Mouse (Mus musculus) gastrocnemius, postnatal 36 days (tissue): ENCODE measurements at regions not wholly inside any gene's neighbourhood (a gene's known extent, or its start where the extent isn't known, plus 50 kb on each side); places are given as distances from the start of the nearest gene placed in this dataset.
A peak's percentile ranks its signal among the peaks of the same experiment; 100 is the strongest.

Experiments used
- DNase-seq, 2 experiments: peaks; one replicate each; pipeline ENCODE4 v3.0.0; 2022
- intact Hi-C: fragments of 180-260 bp; cut with DNase I; formaldehyde crosslinking; loops from one replicate; pipeline ENCODE4 v1.15.1; 2025

DNA sequence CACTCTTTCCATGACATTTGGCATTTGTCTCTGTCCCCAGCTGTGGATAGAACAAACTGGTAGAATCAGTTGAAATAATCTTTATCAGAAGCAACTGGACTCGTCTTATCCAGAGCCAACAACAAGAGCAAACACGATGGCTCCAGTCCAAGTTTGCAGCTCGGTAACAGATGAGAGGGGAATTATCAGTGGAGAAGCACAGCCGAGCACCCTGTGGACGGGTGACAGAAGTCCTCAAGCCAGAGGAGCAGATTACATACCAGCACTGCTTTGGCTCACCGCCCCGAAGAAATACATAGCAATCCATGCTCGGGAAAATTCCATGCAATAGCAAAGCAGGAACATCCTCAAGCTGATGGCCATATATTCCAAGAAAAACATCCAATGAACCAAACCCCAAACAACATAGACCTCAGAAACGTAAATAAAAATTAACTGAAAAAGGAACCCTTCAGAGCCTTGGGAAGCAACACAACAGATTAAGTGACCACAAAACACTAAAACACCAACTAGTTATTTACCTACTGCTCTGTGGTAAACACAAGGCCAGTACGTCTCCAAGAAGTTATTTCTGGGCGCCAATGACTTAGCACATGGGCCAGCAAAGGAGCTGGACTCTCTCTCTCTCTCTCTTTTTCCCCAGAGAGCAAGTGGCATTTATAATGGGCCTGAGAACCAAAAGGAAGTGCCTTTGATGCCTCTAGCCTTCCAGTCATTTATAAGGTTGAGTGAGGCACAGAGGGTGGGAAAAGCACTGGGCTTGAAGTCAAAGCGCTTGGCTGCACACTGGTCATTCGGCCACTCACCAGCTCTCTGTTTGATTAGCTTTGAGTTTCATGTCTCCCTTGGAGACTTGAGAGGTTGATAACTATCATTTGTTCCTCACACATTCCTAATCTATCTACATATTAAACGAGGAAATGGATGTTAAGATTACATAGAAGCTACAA, 163.0 kb upstream of the Gm12728 start:
- intact Hi-C loops: no loop called here
- DNase-seq: no peak

DNA sequence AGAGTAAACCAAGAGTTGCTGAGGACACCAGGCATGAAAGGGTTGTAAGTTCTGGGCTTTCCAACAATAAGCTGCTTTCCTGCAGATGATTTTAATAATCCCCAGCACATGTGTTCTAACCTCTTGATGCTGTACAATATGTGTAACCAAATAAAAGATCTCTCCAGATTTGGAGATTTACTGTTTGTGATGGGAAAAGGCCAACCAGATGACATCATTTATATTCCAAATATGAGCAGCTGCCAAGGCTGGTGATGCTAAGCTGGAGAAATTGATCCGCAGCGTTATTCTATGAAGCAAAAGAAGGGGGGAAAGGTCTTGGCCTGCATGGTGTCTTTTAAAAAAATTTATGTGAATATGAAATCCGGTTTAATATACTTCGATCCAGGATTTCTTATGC, 160.1 kb upstream of the Gm12728 start:
- intact Hi-C loops: no loop called here

DNA sequence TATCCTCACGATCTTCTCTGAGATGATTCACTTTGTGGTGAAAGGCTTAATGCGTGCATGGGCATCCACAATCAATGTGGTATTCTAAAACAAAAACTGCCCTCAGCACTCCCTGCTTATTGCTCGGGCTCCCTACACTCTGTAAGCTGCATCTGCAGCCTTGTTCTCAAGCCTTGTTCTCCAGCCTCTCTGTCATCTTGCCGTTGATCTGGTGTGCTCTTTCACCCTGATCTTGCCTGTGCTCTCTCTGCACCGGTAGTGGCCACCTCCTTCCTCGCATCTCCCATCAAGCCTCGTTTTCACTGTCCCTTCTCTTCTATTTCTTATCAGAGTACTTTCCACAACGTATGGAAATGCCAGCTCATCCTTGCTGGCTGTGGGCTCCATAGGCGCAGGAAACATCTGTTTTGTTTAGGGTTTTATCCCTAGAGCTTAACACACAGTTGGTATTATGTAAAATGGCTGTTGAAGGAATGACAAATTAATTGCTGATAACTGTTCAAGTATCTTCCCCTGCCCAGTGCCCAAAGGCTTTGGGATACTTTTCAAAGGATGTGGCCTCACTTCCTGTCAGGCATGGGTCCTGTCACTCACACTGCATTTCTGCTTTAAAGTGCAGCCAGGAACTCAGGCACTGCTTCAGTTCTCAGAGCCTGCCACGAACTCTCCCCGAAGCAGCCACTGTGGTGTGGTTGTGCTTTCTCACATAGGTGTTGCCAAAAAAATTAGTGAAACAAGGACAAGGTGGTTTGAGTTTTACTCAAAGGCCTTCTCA, 158.9 kb upstream of the Gm12728 start:
- DNase-seq: no peak
- intact Hi-C loops: loop anchor here (10.0 kb wide), 1 partner anchor 476 kb away; the partner anchor contains the start of gene Plpp3

More for the DNA sequence above, 160.1 kb upstream of the Gm12728 start:
- DNase-seq: no peak

DNA sequence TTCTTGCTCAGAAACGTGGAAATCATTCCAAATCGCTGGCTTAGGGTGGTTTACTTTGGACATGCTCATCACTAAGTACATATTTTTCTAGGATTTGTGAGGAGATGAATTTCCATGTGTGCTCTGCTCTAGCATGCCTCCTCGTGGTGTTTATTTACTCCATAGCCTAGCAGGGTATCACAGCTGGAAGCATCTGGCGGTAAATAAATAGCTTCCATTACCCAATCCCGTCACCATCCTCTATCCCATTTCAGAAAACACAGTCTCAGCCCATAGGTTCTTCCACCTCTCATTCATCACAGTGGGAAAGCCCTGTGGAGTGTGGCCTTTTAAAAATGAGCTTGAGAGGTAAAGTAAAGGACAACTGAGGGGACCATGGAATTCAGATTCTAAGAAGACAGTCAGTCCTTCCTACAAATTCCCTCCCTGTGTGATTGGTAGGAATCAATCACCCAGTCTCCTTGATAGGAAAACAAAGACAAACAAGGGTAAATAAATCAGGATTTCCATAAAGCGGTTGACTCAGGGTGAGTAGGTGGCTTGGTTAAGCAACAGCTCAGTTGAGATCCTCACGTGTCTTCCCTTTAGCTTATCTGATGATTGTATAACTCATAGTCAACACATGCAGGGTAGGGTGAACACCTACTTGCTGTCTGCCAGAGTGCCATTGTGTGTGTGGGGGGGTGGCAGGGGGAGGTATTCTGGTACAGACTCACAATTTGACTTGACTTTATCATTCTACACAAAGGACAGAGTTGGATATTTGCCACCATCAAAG, 156.9 kb upstream of the Gm12728 start:
- no peak for DNase-seq
- intact Hi-C loops: loop anchor here (10.0 kb wide), 1 partner anchor 478 kb away; the partner anchor contains the start of gene Plpp3

DNA sequence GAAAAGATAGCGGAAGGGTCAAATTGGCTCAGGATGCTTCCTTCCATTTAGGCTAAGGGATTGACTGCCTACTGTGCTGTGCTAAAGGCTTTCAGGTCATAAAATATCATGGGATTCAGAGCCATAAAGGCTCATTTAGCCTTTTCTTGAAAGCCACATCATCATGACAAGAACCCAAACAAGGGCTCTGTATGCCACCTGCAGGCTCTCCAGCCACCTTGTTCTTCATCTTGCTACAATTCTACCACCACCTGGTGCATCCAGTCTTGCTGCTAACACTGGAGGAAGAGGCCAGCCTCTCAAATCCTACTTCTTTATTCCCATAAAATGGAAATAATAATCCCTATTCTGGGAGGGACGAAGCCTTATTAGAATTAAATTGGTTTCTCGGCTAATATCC, 155.9 kb upstream of the Gm12728 start:
- intact Hi-C loops: loop anchor here (10.0 kb wide), 1 partner anchor 479 kb away; the partner anchor contains the start of gene Plpp3
- no peak for DNase-seq

DNA sequence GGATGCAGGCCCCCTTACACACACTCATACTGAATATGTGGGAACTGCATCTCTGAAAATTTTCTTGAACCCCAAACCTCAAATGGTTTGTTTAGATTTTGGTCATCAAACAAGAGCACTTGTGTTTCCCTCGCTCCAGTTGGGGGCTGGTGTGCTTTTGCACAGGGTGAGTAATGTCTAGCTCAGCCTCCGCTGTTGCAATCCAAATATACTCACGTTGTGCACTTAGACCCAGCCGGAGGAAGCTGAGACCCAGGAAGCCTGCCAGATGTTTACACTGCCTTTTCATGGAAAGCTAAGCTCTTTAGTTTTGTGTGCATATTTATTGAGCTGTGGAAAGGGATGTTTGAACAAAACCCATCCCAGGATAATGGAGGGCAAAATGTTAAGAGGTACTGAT, 148.9 kb upstream of the Gm12728 start:
- intact Hi-C loops: no loop called here
- no peak for DNase-seq

DNA sequence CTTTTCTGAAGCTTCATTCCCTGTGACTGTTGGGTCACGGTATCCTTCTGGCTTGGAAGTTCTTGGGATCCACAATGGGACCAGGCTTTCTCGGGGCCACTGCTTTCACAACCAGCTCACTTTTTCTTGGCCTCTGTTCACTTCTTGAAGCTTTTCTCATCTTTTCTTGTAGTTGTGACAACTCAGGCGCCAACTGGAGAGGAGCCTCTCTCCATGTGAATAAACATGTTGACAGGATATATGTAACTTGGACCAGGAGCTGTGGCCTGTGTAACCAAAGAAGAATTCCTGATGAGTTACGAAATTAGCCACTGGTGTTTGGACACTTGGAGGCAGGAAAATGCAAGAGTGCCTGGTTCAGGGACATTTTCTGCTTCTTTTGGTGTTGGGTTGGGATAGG, 148.1 kb upstream of the Gm12728 start:
- peak in 1 of 2 experiments; percentile 28 for DNase-seq
- intact Hi-C loops: no loop called here

DNA sequence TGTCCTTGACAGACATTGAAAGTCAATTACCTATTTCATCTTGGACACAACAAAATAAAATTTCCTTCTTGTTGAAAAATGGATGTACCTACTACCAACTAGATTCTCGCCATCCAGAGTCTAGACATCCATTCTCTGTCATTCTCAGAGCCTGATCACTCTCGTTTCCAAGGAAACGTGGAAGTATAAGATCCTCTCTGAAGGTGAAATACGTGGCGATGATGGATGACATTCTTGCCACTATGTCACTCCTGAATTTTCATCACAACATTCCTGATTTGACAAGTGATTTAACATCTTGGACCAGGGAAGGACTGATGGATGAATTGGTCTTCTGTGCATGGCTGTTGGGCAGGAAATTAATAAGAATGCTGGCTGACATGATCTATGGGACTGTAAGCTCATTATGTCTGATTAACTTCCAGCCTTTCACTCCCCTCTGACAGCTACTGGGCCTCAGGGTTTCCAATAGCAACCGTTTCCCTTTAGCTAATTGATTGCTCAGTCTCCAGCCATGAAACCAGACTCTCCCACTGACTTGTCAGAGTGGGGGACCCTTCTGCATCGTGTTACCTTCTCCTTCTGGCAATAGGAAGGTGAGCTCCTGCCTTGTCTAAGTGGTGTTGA, 140.7 kb upstream of the Gm12728 start:
- no peak for DNase-seq
- intact Hi-C loops: no loop called here

DNA sequence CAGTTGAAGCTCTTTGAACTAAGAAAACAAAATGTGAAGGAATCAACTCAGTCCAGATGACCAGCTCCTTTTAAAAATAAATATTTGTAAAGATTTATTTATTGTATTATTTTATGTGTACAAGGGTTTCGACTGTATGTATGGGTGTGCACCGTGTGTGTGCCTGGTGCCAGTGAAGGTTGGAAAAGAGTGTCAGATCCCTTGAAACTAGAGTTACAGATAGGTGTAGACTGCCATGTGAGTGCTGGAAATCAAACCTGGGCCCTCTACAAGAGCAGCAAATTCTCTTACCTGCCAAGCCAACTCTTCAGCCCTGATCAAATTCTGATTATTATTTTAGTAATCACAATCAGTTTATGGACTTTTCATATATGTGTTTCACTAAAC, 140.2 kb upstream of the Gm12728 start:
- intact Hi-C loops: no loop called here
- DNase-seq: no peak

DNA sequence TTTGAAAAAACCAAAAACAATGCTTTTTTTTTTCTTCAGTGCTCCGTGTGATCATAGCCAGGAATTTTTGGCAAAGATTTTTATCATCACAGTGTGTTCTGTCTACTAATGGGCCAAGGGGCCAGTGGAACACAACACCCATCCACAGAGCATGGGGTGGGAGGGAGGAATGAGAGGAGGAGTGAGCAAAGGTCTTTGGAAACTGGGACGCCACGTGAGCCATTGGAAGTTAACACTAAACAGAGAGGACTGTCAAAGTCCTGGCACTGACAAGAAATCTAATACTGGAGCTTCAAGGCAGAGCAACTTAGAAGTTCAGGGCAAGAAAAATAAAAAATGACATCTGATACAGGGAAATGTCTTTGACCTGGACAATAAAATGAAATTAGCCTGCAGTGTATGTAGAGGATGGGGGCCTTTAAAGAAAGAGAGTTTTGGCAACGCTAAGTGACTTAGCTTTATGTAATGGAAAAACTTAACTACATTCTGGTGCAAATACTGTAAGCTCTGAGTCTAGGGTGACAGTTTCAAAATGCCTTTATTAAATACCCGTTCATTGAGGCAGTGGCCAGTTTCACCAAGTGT, 133.5 kb upstream of the Gm12728 start:
- peak in 1 of 2 experiments; percentile 54 for DNase-seq
- intact Hi-C loops: no loop called here

DNA sequence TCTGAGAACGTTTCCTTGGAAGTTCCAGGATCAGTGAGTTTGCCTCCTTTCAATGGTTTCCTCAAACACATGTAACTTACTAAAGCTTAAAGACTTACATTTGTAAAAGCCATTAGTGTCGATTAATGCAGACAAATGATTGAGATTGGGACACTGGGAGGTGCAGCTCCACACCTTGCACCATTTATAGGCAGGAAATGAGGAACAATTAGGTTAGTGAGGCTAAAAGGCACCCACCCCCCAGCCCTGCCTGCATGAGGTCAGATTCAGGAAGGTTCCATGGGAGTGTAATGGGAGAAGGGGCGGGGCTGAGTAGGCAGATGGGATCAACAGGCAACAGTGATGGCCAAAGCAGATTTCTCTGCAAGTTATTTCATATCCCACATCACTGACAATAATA, 131.1 kb upstream of the Gm12728 start:
- DNase-seq: no peak
- intact Hi-C loops: no loop called here

DNA sequence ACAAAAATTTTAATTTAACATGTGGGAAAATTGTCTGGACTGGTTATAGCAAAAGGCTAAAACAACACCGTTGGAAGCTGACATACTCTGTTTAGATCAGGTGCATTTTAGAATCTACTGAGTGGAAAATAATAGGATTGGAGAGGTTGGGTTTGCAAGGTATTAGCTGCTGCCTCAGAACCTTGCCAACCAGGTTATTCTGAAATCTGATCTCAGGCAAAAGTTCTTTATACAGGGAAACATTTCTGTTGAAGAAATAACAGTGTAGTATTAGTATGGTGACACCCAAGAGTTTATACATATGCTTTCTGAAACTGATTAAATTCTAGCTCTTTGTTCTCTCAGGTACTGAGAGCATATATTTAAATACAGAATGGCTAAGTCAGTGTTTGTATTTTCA, 113.0 kb upstream of the Gm12728 start:
- intact Hi-C loops: no loop called here
- no peak for DNase-seq

DNA sequence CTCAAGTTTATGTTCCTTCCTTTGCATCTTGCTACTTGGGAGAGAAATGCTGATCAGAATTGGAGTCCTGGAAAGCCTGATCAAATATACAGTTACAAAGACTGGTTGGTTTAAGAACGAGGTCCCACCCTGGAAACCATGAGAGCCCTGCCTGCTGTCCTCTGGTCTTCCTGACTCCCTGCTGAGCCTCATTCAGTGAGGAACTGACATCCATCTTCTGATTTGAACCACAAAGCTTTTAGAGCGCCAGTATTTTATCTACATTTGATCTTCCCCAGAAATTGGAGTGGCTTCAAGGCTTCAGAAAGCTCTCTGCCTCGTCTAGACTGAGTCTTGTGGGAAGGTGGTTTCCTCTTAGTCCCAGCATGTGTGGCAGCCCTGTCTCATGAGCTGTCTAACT, 99.0 kb upstream of the Gm12728 start:
- intact Hi-C loops: no loop called here
- DNase-seq: no peak

DNA sequence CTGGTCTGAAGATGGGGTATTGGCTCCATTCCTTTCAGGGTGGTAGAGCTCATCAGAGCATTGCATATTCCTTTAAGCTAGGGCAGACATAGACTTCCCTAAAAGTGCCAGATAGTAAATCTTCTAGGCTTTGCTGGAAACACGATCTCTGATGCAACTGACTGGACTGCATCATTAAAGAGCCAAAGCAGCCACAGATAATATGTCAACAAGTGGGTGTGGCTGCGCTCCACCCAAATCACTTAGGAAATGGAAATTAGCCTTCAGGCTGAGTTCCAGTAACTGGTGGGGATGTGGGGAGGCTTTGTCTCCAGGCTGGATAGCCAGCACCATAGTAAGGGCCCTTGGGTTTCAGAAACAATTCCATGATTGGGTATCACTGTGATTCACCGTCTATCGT, 97.3 kb upstream of the Gm12728 start:
- DNase-seq: no peak
- intact Hi-C loops: no loop called here

DNA sequence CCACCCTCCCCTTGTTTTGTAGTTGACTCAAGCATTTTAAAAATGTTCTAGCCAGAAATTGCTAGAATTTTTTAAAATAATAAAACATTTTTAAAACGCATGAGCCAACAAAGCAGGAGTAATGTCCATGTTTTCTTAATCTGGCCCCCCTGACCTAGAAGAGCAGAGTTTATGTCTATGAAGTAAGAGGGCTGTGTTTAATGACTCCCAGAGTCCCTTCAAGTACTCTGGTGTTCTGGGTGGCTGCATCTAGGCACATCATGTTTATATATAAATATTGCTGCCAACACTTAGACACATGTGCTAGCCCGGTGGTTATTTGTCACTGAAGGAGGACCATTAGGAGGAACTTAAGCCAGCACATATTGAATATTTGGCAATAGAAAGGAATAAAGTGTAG, 93.8 kb upstream of the Gm12728 start:
- intact Hi-C loops: no loop called here

DNA sequence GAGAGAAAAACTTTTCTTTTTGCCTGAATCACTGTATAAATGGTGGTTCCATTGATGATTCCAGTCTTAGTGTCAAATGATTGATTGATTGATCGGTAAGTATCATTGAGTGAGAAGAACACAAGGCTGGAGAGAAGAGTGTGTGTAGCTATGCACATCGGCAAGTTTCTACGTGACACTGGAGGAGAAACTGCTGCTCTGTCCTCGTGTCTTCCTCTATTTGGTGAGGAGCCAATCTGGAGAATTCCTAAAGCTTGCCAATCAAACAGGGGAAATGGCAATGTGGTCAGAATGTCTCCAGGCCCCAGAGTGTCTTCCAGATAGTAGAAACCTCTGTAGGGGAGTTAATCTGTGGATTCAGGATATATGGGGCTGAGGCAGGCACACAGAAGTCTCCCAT, 92.5 kb upstream of the Gm12728 start:
- intact Hi-C loops: no loop called here
- DNase-seq: no peak

More for the DNA sequence above, 93.8 kb upstream of the Gm12728 start:
- DNase-seq: no peak

DNA sequence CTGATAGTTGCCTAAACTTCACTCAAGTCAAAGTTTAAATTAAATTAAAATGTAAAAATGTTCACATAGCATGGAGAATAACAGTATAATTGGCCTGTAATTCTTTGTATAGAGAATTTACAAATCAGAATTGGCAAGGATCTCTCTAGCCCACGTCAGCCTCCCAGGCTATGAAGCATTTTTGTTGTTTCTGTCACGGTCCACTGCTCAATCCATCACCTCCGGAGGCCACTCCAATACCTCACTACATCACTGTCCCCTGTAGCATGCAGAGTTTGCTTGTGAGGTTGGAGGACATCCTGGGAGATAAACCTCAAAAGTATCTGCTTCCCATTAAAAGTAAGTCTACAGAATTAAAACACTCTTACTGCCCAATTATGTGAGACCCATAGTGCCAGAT, 87.6 kb upstream of the Gm12728 start:
- DNase-seq: no peak
- intact Hi-C loops: no loop called here

DNA sequence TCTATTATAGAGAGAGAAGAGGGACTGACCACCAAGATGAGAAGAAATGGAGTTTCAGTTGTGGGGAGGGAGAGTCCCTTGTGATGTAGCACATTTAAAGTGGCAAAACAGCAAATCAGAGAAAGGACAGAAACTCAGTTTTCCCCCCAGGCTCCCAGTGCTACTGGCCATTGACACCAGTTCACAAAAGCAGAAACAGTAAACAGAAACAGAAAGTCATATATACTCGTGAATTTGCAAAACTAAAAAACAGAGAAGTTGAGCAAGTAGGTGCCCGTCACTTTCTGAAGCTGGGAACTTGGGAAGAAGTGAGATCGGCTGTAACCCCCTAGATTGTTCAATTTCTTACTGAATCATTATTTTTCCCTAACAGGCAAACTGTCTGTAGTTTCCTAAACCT, 86.3 kb upstream of the Gm12728 start:
- intact Hi-C loops: no loop called here
- no peak for DNase-seq

DNA sequence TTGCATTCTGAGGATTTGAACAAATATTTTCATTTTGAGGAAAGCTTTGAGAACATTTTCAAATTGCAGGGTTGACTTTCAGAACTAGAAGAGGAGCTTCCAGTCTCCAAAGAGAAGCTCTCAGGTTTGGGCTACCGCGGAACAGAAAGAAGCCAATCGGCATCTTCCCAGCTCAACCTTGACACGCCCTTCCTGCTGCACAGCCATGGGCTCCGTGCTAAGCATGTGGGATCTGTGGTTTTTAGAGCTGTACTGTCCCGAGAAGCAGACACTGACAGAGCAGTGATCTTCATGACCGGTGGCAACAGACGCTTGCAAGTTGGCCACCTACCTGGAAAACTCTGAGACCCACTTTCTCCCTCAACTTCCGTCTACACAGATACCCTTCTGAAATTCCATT, 85.4 kb upstream of the Gm12728 start:
- DNase-seq: no peak
- intact Hi-C loops: no loop called here

DNA sequence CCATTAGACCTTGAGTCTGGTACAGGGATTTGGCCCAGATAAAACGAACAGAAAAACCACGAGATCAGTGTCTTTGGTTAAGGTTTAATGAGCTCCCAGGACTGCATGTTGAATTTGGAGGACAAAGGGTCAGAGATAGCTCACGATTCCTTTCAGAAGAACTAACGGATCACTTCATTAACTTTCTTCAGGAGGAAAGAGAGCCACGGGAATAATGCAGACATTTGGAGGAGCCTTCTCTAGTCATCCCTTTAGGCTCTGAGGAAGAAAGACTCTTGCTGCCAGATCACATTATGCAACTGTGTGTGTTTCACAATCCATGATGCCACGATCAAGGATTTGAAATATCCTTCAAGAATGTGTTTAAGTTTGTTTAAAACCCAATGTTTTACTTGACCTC, 83.7 kb upstream of the Gm12728 start:
- no peak for DNase-seq
- intact Hi-C loops: no loop called here
